Mouse (Mus musculus) ovary, adult 18-20 months (tissue): Measurements from ENCODE around the gene Fth1.
"Not testable (repeated sequence)": the region's sequence is repeated elsewhere in the genome, so short reads cannot be mapped to it uniquely, and the experiment has no call there.

Experiments
- DNase-seq: peaks from one replicate; pipeline ENCODE4 v3.0.0; 2022; ENCODE audit warnings: low spot score, mixed read lengths

Gene Fth1

GRCm38 (mm10) chr19:9964205-9964916, 16.0 kb upstream of the Fth1 start:
- DNase-seq = no peak

- no peak for DNase-seq
Measured at GRCm38 (mm10) chr19:9966096-9966867, 14.1 kb upstream of the Fth1 start.

DNA sequence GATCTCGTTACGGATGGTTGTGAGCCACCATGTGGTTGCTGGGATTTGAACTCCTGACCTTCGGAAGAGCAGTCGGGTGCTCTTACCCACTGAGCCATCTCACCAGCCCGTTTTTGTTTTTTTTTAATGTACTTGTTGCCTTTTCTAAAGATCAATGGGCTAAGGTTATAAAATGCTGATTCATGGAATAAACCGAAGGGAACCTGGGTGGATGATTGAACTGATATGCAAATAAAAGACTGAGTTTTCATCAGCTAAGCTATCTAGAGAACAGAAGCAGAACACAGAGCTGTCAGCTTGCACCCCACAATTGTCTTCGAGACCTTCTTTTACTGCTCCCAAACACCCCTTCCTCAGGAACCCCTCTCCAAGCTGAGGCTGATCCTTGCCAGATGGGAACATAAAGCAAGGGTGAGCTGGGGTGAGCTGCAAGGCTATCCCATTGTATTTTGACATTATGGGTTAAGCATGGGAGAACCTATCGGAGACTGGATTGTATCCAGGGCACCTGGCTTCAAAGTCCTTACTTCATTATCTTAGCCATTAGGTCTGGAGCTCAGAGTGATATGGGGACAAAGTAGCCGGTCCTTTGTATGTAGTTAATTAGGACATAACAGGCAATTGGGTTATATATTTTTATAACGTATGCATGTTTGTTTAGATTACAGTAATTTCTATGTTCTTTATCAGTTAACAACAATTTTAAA, 12.2 kb upstream of the Fth1 start:
- DNase-seq = no peak

GRCm38 (mm10) chr19:9974853-9975252, 5.5 kb upstream of the Fth1 start:
- not testable (repeated sequence) for DNase-seq

DNA sequence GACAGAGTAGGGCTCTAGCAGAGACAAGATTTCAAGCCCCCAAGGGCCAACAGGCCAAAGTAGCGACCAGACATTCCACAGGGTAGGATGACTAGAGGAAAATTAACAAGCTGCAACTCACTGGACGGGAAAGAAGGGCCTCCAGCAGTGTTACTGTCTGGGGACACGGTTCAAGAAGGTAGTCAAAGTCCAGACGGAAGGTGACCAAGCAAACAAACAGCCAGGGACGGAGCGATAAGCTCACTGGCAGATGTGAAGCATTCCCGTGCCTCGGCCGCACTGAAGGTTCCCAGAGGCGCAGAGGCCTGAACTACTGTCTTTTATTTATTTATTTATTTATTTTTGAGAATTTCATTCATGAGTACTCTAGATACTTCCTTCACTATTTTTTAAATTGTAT, 3.3 kb upstream of the Fth1 start:
- no peak for DNase-seq

DNA sequence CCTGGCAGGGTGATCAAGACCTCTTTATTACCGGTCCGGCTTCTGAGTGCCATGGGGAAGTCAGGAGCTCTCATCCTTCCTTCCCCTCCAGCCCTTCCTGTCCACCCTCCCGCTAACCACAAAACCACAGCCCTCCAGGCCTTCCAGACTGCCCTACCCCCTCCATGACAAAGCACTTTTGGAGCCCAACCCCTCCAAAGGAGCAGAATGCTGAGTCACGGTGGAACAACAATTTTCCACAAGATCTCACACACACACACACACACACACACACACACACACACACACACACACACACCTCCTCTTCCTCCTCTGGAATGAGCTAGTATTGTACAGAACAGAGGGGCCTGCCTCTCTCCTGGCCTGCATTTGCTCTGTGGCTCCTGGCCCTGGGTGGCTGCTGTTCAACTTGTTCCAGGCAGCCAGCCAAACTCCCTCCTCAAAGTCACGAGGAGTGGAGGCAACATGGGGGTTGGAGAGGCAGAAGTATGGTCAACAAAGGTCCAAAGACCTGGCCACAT, 1.9 kb upstream of the Fth1 start:
- DNase-seq = peak; percentile 82

GRCm38 (mm10) chr19:9979156-9979555, 1.2 kb upstream of the Fth1 start:
- DNase-seq = no peak

DNA sequence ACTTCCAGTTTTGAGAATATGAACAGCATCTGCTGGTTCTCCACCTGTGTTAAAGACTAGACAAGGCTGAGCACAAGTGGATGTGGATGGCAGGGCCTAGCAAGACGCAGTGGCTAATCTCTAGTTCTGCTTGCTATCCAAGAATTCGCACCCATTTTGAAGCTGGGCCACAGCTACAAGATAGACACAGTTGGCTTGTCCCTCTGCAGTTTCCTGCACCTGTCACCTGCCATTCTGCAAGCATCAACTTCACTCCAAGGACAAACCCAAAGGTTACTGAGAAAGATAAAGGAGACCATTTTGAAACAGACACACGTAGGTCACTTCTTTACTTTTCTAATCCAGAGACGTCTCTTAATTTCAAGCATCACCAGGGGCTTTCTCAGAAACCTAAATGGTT, 1.2 kb downstream of the Fth1 start:
- DNase-seq = no peak

DNA sequence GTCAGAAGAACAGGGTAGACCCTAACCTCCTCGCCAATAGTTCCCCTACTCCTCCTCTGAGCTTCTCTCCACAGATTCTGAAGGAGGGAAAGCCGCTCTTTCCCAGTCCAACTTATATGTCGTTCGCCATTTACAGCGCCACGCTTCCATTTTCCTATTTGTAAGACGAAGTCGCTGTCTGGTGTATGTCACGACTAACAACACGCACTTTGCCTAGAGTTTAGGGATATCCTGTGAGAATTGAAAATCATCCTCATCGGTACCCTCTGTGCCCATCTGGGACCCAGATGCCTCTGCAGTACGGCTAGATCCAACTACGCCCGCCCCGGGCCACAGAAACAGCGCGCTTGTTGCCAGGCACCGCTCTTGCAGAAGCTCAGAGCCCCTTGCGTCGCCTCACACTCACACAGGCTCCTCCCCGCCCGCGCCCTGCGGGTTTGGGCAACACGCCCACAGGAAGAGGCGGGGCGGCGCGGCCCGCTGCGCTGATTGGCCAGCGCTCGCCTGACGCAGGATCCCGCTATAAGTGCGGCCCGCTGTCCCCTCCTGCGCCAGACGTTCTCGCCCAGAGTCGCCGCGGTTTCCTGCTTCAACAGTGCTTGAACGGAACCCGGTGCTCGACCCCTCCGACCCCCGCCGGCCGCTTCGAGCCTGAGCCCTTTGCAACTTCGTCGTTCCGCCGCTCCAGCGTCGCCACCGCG, 1.9 kb downstream of the Fth1 start:
- peak; percentile 95 for DNase-seq

DNA sequence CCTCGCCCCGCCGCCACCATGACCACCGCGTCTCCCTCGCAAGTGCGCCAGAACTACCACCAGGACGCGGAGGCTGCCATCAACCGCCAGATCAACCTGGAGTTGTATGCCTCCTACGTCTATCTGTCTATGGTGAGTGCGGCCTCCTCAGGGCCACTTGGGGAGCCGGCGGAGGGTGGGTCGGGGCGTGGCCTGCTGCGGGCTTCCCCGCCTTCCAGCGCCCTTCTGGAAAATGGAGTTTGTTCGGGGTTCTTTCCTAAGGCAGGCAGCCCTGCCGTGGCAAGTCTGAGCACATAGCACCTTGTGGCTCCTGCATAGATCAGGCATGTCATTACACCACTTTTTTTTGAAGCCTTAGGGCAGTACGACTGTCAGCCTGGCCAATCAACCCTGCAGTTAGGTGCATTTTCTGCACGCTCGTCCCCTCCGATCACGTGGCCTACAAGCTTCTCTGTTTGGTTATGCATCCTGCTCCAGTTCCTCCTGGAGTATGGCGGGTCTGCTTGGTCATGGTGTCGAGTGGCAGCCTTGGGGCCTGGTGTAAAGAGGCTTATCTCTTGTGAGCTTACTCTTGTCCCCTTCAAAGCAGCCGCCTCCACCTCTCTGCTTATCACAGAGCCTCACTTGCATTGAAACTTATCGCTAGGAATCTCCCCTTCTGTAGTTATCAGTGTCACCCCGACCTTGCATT, 2.6 kb downstream of the Fth1 start:
- peak; percentile 54 for DNase-seq

DNA sequence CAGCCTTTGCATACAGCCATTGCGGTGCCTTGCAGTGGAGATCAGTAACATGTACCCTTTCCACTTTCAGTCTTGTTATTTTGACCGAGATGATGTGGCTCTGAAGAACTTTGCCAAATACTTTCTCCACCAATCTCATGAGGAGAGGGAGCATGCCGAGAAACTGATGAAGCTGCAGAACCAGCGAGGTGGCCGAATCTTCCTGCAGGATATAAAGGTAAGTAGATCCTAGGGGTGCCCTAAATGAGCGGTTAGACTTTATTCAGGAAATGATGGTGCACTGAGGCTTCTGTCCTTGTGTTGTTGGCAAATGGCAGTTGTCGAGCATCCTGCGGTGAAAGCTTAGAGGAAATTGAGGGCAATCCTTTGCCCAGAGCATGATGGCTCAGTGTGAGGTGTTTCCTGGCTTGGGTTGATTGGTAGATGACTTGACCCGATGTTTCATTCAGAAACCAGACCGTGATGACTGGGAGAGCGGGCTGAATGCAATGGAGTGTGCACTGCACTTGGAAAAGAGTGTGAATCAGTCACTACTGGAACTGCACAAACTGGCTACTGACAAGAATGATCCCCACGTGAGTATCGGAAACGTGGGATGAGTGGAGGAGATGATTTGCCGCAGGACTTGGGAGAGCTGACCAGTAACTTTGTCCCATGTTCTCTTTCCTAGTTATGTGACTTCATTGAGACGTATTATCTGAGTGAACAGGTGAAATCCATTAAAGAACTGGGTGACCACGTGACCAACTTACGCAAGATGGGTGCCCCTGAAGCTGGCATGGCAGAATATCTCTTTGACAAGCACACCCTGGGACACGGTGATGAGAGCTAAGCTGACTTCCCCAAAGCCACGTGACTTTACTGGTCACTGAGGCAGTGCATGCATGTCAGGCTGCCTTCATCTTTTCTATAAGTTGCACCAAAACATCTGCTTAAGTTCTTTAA, 4.0 kb downstream of the Fth1 start:
- no peak for DNase-seq

GRCm38 (mm10) chr19:9985190-9985899, 4.9 kb downstream of the Fth1 start:
- no peak for DNase-seq

DNA sequence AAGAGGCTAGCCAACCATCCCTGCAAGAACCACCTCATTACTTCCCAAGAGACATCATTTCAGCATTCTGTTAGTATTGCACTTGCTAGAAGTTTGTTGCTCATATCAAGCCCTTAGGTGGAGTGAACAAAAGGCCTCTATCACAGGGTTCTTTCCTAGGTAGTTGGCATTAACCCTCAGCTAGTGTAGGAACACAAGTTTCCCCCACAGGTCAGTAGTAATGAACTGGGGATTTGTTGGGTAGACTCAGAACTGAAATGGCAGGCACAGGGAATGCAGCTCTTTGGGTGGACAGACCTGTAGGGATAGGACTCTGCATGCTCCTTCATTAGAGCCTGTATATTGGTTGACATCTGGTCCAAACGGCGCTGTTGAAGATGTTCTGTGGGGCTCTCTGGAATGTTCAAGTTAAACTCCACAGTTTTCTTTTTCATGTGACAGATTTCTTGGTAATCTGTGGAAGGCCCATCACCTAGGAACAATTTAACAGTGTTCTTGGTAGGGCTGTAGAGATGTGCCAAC, 5.6 kb downstream of the Fth1 start:
- DNase-seq = no peak

GRCm38 (mm10) chr19:9987192-9987591, 6.8 kb downstream of the Fth1 start:
- no peak for DNase-seq

- no peak for DNase-seq
Measured at GRCm38 (mm10) chr19:9987593-9987992, 7.2 kb downstream of the Fth1 start.

DNA sequence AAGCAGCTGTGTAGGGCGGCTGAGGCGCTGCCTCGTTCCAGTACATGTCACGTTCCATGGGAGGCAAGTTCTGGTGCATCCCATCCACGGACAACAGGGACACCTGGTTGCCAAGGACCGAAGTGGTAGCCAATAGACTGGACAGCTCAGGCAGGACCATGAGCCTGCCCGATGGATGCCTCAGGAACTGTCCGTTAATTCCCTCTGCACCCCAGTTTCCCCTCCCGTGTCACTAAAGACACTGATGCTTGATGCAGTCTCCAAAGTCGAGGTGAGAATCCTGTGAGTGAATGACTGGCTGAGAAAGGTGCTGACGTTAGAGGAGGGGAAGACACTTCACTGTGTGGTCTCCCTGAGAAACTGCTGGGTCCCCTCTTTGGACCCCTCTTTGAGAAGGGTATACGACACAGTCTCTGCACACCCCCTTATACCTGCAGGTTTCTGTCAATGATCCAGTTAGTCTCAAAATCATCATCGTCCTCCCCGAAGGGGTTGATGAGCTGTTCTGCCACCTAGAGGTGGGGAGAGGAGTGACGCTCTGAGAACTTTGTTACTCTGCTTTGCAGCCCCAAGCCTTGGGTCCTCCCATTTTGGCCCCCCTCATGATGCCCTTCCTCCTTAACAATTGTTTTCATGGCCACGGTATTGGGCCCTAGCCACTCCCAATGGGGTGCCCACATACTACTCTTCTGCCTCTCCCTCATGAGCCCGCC, 8.9 kb downstream of the Fth1 start:
- peak; percentile 15 for DNase-seq

DNA sequence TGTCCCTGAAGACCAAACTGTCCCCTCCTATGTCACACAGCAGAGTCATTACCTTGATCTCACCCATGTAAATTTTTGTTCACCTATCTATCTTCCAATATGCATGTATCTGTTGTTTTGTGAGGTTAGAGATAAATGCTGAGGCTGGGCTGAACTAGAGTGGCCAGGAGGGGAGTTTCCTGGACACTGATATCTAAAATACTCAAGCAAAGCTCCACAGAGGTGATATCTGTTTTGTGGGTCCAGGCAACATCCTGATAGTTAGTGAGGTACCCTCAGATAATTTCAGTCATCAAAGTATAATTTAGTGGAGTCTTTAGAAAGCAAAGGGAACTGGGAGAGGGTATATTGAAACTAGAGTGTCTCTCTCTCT, 9.5 kb downstream of the Fth1 start:
- DNase-seq = no peak

- peak; percentile 57 for DNase-seq
Measured at GRCm38 (mm10) chr19:9991304-9991703, 10.9 kb downstream of the Fth1 start.
